Mouse (Mus musculus): ENCODE results near the gene Heatr4. TPM values are rescaled to one million over a fixed set of nuclear protein-coding genes. Genes with fewer than 3 reads are reported as not detected.
"Not testable (repeated sequence)": the region's sequence is repeated elsewhere in the genome, so short reads cannot be mapped to it uniquely, and the experiment has no call there.

Heatr4 gene
- not detected in 2 replicates for polyA plus RNA-seq (2012; ENCODE audit: insufficient read depth, low replicate concordance)

- H3K36me3 ChIP-seq (replicated peaks; ENCODE audit: low read length) = no peaks in the 10 kb centered on the region
- peaks cover 14% of the 10 kb centered on the region for H3K27me3 ChIP-seq (replicated peaks)
- TF ChIP-seq GATA1 (IDR thresholded peaks at IDR 0.05; ENCODE audit: borderline replicate concordance, low read length) = no peak
- no peak for TF ChIP-seq FLI1 (IDR thresholded peaks at IDR 0.05; ENCODE audit: low read length)
- H3K4me1 ChIP-seq = peaks cover 27% of the 10 kb centered on the region
- peaks cover 15% of the 10 kb centered on the region for H3K9me3 ChIP-seq
- H3K4me3 ChIP-seq (replicated peaks) = no peak within 1 kb of the TSS
These were observed at the start of gene Heatr4 for GRCm38 (mm10) chr12:83984752-83985151. Gene Heatr4 (minus strand): TSS chr12:83984852.

- Histone ChIP-seq H3K4me3 (replicated peaks) (no peak overlapping the region), H3K27me3 (replicated peaks) (peaks cover 15% of the 10 kb centered on the region), H3K36me3 (replicated peaks; ENCODE audit: low read length) (no peaks in the 10 kb centered on the region), H3K4me1 (peaks cover 9% of the 10 kb centered on the region), H3K9me3 (peaks cover 20% of the 10 kb centered on the region)
- TF ChIP-seq FLI1 (IDR thresholded peaks at IDR 0.05; ENCODE audit: low read length) = no peak
- TF ChIP-seq GATA1 (IDR thresholded peaks at IDR 0.05; ENCODE audit: borderline replicate concordance, low read length) = no peak
These were observed 49.5 kb upstream of the Heatr4 start for GRCm38 (mm10) chr12:84034108-84034507.

GRCm38 (mm10) chr12:84033302-84033701 lies 48.6 kb upstream of the Heatr4 start:
- Histone ChIP-seq H3K27me3 (replicated peaks) (peaks cover 11% of the 10 kb centered on the region), H3K9me3 (peaks cover 20% of the 10 kb centered on the region)
- not testable (repeated sequence) for H3K36me3 ChIP-seq (replicated peaks; ENCODE audit: low read length); H3K4me3 ChIP-seq (replicated peaks); H3K4me1 ChIP-seq

- no peak for TF ChIP-seq GATA1 (IDR thresholded peaks at IDR 0.05; ENCODE audit: borderline replicate concordance, low read length)
- TF ChIP-seq FLI1 (IDR thresholded peaks at IDR 0.05; ENCODE audit: low read length) = no peak
- Histone ChIP-seq H3K27me3 (replicated peaks) (peaks cover 7% of the 10 kb centered on the region), H3K36me3 (replicated peaks; ENCODE audit: low read length) (no peaks in the 10 kb centered on the region), H3K9me3 (peaks cover 20% of the 10 kb centered on the region), H3K4me3 (replicated peaks) (no peak overlapping the region), H3K4me1 (peaks cover 9% of the 10 kb centered on the region)
These were observed 48.2 kb upstream of the Heatr4 start for GRCm38 (mm10) chr12:84032854-84033253.

GRCm38 (mm10) chr12:84030659-84031332 lies 46.1 kb upstream of the Heatr4 start:
- Histone ChIP-seq H3K4me1 (peaks cover 9% of the 10 kb centered on the region), H3K9me3 (peaks cover 23% of the 10 kb centered on the region), H3K4me3 (replicated peaks) (no peak overlapping the region), H3K36me3 (replicated peaks; ENCODE audit: low read length) (no peaks in the 10 kb centered on the region), H3K27me3 (replicated peaks) (peaks cover 3% of the 10 kb centered on the region)
- TF ChIP-seq GATA1 (IDR thresholded peaks at IDR 0.05; ENCODE audit: borderline replicate concordance, low read length) (no peak), FLI1 (IDR thresholded peaks at IDR 0.05; ENCODE audit: low read length) (no peak)

GRCm38 (mm10) chr12:84029043-84029442 lies 44.4 kb upstream of the Heatr4 start:
- H3K9me3 ChIP-seq = peaks cover 23% of the 10 kb centered on the region
- not testable (repeated sequence) for H3K27me3 ChIP-seq (replicated peaks); H3K4me3 ChIP-seq (replicated peaks); H3K36me3 ChIP-seq (replicated peaks; ENCODE audit: low read length); H3K4me1 ChIP-seq

GRCm38 (mm10) chr12:84028328-84028727 lies 43.7 kb upstream of the Heatr4 start:
- not testable (repeated sequence) for H3K27me3 ChIP-seq (replicated peaks); H3K36me3 ChIP-seq (replicated peaks; ENCODE audit: low read length); H3K4me3 ChIP-seq (replicated peaks); H3K4me1 ChIP-seq
- H3K9me3 ChIP-seq = peaks cover 23% of the 10 kb centered on the region

- H3K9me3 ChIP-seq = peaks cover 23% of the 10 kb centered on the region
- no peaks in the 10 kb centered on the region for H3K36me3 ChIP-seq (replicated peaks; ENCODE audit: low read length)
- 0 out of 2 replicates have a peak, but pooled peaks cover 2% of the 10 kb centered on the region for H3K4me1 ChIP-seq
- peaks cover 6% of the 10 kb centered on the region for H3K27me3 ChIP-seq (replicated peaks)
- TF ChIP-seq FLI1 (IDR thresholded peaks at IDR 0.05; ENCODE audit: low read length) = no peak
- TF ChIP-seq GATA1 (IDR thresholded peaks at IDR 0.05; ENCODE audit: borderline replicate concordance, low read length) = no peak
- H3K4me3 ChIP-seq (replicated peaks) = no peak overlapping the region
These were observed 41.2 kb upstream of the Heatr4 start for GRCm38 (mm10) chr12:84025888-84026287.

- Histone ChIP-seq H3K4me3 (replicated peaks) (no peak overlapping the region), H3K27me3 (replicated peaks) (peaks cover 17% of the 10 kb centered on the region), H3K9me3 (peaks cover 12% of the 10 kb centered on the region), H3K4me1 (0 out of 2 replicates have a peak, but pooled peaks cover 2% of the 10 kb centered on the region), H3K36me3 (replicated peaks; ENCODE audit: low read length) (no peaks in the 10 kb centered on the region)
- TF ChIP-seq GATA1 (IDR thresholded peaks at IDR 0.05; ENCODE audit: borderline replicate concordance, low read length) (no peak), FLI1 (IDR thresholded peaks at IDR 0.05; ENCODE audit: low read length) (no peak)
These were observed 38.5 kb upstream of the Heatr4 start for GRCm38 (mm10) chr12:84023052-84023745.

- H3K36me3 ChIP-seq (replicated peaks; ENCODE audit: low read length); H3K4me1 ChIP-seq; H3K9me3 ChIP-seq; H3K4me3 ChIP-seq (replicated peaks): not testable (repeated sequence)
- peaks cover 17% of the 10 kb centered on the region for H3K27me3 ChIP-seq (replicated peaks)
These were observed 37.6 kb upstream of the Heatr4 start for GRCm38 (mm10) chr12:84022266-84022665.

- H3K36me3 ChIP-seq (replicated peaks; ENCODE audit: low read length); H3K4me3 ChIP-seq (replicated peaks); H3K9me3 ChIP-seq; H3K4me1 ChIP-seq: not testable (repeated sequence)
- peaks cover 17% of the 10 kb centered on the region for H3K27me3 ChIP-seq (replicated peaks)
These were observed 35.9 kb upstream of the Heatr4 start for GRCm38 (mm10) chr12:84020528-84020927.

Measured in megakaryocyte, embryonic 14.5 days (primary cell).